Mouse (Mus musculus): ENCODE results near the gene Srpx. TPM values are rescaled to one million over a fixed set of nuclear protein-coding genes. Genes with fewer than 3 reads are reported as not detected.

Srpx gene
- 10 to 100 TPM in 1 of 2 experiments, 1 to 10 TPM in 1; 9.4 to 11.4 TPM for total RNA-seq (2021)
- long read RNA-seq, experiment 1, partial matches to known transcripts: 0 of 2 reads
- long read RNA-seq, experiment 1, other reads (novel, unspliced or antisense): 1 of 2 reads
- long read RNA-seq, experiment 2, transcript Srpx-201 (10 exons, 2,477 nt): major isoform, 6 of 9 reads
- long read RNA-seq, experiment 2, partial matches to known transcripts: 1 of 9 reads
- long read RNA-seq, experiment 2, other reads (novel, unspliced or antisense): 1 of 9 reads

- DNase-seq (ENCODE audit: low spot score in 2 of 2): no peak
Observed at GRCm38 (mm10) chrX:10117065-10117719, at the start of gene Srpx. Gene Srpx, minus strand, starts transcription at chrX:10117709.

GRCm38 (mm10) chrX:10152390-10152789 lies 34.9 kb upstream of the Srpx start:
- no peak for DNase-seq (ENCODE audit: low spot score in 2 of 2)

GRCm38 (mm10) chrX:10115780-10116179 lies 1.7 kb downstream of the Srpx start:
- no peak for DNase-seq (ENCODE audit: low spot score in 2 of 2)

- no peak for DNase-seq (ENCODE audit: low spot score in 2 of 2)
Observed at GRCm38 (mm10) chrX:10110736-10111135, 6.8 kb downstream of the Srpx start.

- no peak for DNase-seq (ENCODE audit: low spot score in 2 of 2)
Observed at GRCm38 (mm10) chrX:10108558-10108957, 9.0 kb downstream of the Srpx start.

GRCm38 (mm10) chrX:10105475-10105874 lies 12.0 kb downstream of the Srpx start:
- no peak for DNase-seq (ENCODE audit: low spot score in 2 of 2)

- no peak for DNase-seq (ENCODE audit: low spot score in 2 of 2)
Observed at GRCm38 (mm10) chrX:10102739-10103138, 14.8 kb downstream of the Srpx start.

- no peak for DNase-seq (ENCODE audit: low spot score in 2 of 2)
Observed at GRCm38 (mm10) chrX:10095797-10096196, 21.7 kb downstream of the Srpx start.

GRCm38 (mm10) chrX:10080385-10080784 lies 37.1 kb downstream of the Srpx start:
- DNase-seq (ENCODE audit: low spot score in 2 of 2): no peak

- DNase-seq (ENCODE audit: low spot score in 2 of 2): no peak
Observed at GRCm38 (mm10) chrX:10079981-10080380, 37.5 kb downstream of the Srpx start.

GRCm38 (mm10) chrX:10073966-10074365 lies 43.5 kb downstream of the Srpx start:
- DNase-seq (ENCODE audit: low spot score in 2 of 2): no peak

GRCm38 (mm10) chrX:10071529-10071928 lies 46.0 kb downstream of the Srpx start:
- DNase-seq (ENCODE audit: low spot score in 2 of 2): no peak

- no peak for DNase-seq (ENCODE audit: low spot score in 2 of 2)
Observed at GRCm38 (mm10) chrX:10070689-10071088, 46.8 kb downstream of the Srpx start.

- DNase-seq (ENCODE audit: low spot score in 2 of 2): no peak
Observed at GRCm38 (mm10) chrX:10069405-10069804, 48.1 kb downstream of the Srpx start.

- DNase-seq (ENCODE audit: low spot score in 2 of 2): no peak
Observed at GRCm38 (mm10) chrX:10063781-10064180, 53.7 kb downstream of the Srpx start.

GRCm38 (mm10) chrX:10063361-10063760 lies 54.1 kb downstream of the Srpx start:
- no peak for DNase-seq (ENCODE audit: low spot score in 2 of 2)

- no peak for DNase-seq (ENCODE audit: low spot score in 2 of 2)
Observed at GRCm38 (mm10) chrX:10062201-10062600, 55.3 kb downstream of the Srpx start.

GRCm38 (mm10) chrX:10034666-10035065 lies 82.8 kb downstream of the Srpx start:
- no peak for DNase-seq (ENCODE audit: low spot score in 2 of 2)

GRCm38 (mm10) chrX:10010202-10010601 lies 107.3 kb downstream of the Srpx start:
- no peak for DNase-seq (ENCODE audit: low spot score in 2 of 2)

- no peak for DNase-seq (ENCODE audit: low spot score in 2 of 2)
Observed at GRCm38 (mm10) chrX:10007675-10008270, 109.7 kb downstream of the Srpx start.

GRCm38 (mm10) chrX:10005946-10006345 lies 111.6 kb downstream of the Srpx start:
- no peak for DNase-seq (ENCODE audit: low spot score in 2 of 2)

- no peak for DNase-seq (ENCODE audit: low spot score in 2 of 2)
Observed at GRCm38 (mm10) chrX:10000718-10001117, 116.8 kb downstream of the Srpx start.
